ENCODE assay signal across 8 mouse cellular contexts in the genomic region with DNA sequence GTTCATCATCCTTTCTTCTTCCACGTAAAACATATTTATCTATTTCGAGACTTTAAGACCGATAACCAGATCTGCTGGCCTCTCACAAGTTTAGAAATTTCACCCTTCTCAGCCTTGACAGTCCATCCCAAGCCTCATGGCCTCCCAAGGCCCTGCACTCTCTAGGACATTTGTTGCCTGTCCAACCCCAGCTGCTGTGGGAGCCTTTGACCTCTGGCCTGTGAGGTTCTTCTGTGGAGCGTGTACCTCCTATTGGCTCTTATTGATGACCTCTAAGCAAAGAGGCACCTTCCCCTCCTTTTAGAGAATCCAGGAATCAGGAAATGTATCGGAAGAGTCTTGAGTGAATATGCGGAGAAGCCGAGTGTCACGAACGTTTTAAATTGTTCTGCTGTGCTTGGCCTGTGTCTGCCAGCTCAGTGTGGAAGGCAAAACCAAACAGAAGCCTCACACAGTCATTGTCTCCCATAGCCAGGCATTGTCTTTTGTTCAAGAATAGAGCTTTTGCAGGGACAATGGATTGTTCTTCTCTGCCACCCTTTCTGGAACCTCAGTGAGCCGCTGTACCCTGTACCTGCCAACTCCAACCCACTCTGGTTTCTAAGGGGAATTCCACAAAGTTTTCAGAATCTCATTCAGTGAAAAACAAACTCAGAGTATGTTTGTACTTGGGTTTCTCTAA.
A peak's percentile ranks its signal among the peaks of the same experiment; 100 is the strongest.
DNase-seq lines count a peak whose midpoint lies in the region; ATAC-seq lines count a peak whose summit lies in the region.
"Had no signal": no experiment of that assay in that cellular context is flagged by ENCODE, and none has a peak within 500 bp of the region (broad histone marks: within the 10 kb centered on the region; RNA-seq: fewer than 3 reads in every experiment).

No protein-coding gene starts in this region.

- H3K4me2 ChIP-seq in hindbrain, embryonic 14.5 days (replicated peaks), result no peak overlapping the region
- no peak overlapping the region for H3K4me2 ChIP-seq in hindbrain, embryonic 13.5 days
- H3K4me2 ChIP-seq in midbrain, embryonic 16.5 days (ENCODE audit: low read length), result no peak overlapping the region
- no peak overlapping the region for H3K4me2 ChIP-seq in midbrain, embryonic 14.5 days (ENCODE audit: low read length)
- H3K4me2 ChIP-seq in forebrain, embryonic 15.5 days (replicated peaks), result no peak overlapping the region
- H3K4me2 ChIP-seq in stomach, embryonic 16.5 days (ENCODE audit: low read depth, low read length), result no peak overlapping the region
- H3K4me2 ChIP-seq: liver, embryonic 15.5 days had no signal

- ATAC-seq in hindbrain, embryonic 14.5 days (ENCODE audit: low FRiP score), result no peak
- ATAC-seq in hindbrain, embryonic 13.5 days (ENCODE audit: low FRiP score), result no peak
- ATAC-seq in midbrain, embryonic 16.5 days, result no peak
- no peak for ATAC-seq in midbrain, embryonic 14.5 days (ENCODE audit: low FRiP score, low TSS enrichment)
- ATAC-seq in forebrain, embryonic 15.5 days (replicated peaks), result 0 out of 2 replicates have a peak, but pooled peaks have one; percentile 32
- ATAC-seq in stomach, embryonic 16.5 days (ENCODE audit: insufficient read depth, low FRiP score), result peak; percentile 30; the same call in 1 of the 2 replicates

- H3K27me3 ChIP-seq in hindbrain, embryonic 14.5 days (ENCODE audit: control insufficient read depth, insufficient read depth, low read length), result no peaks in the 10 kb centered on the region
- H3K27me3 ChIP-seq in hindbrain, embryonic 13.5 days, result no peaks in the 10 kb centered on the region
- no peaks in the 10 kb centered on the region for H3K27me3 ChIP-seq in midbrain, embryonic 16.5 days (ENCODE audit: control insufficient read depth, insufficient read depth, low read depth, low read length)
- no peaks in the 10 kb centered on the region for H3K27me3 ChIP-seq in midbrain, embryonic 14.5 days (ENCODE audit: control insufficient read depth, insufficient read depth, low read length)
- no peaks in the 10 kb centered on the region for H3K27me3 ChIP-seq in forebrain, embryonic 15.5 days
- no peaks in the 10 kb centered on the region for H3K27me3 ChIP-seq in stomach, embryonic 16.5 days (ENCODE audit: control insufficient read depth, insufficient read depth, low read length)
- H3K27me3 ChIP-seq: liver, embryonic 15.5 days had no signal

- H3K9me3 ChIP-seq in hindbrain, embryonic 14.5 days (ENCODE audit: control insufficient read depth, low read length), result no peaks in the 10 kb centered on the region
- H3K9me3 ChIP-seq in hindbrain, embryonic 13.5 days, result no peaks in the 10 kb centered on the region
- no peaks in the 10 kb centered on the region for H3K9me3 ChIP-seq in midbrain, embryonic 16.5 days (replicated peaks; ENCODE audit: control insufficient read depth, low read length, poor library complexity, severe bottlenecking)
- no peaks in the 10 kb centered on the region for H3K9me3 ChIP-seq in midbrain, embryonic 14.5 days (ENCODE audit: control insufficient read depth, low read length)
- H3K9me3 ChIP-seq in forebrain, embryonic 15.5 days, result no peaks in the 10 kb centered on the region
- H3K9me3 ChIP-seq in stomach, embryonic 16.5 days (replicated peaks; ENCODE audit: control insufficient read depth, low read length), result no peaks in the 10 kb centered on the region
- H3K9me3 ChIP-seq: liver, embryonic 15.5 days had no signal

- H3K4me1 ChIP-seq in hindbrain, embryonic 14.5 days (replicated peaks; ENCODE audit: control insufficient read depth, insufficient read depth, low read length), result peaks cover 4% of the 10 kb centered on the region; the same call in 1 of the 2 replicates
- H3K4me1 ChIP-seq in hindbrain, embryonic 13.5 days (replicated peaks), result peaks cover 15% of the 10 kb centered on the region; the same call in 1 of the 2 replicates
- peaks cover 6% of the 10 kb centered on the region; the same call in 1 of the 2 replicates for H3K4me1 ChIP-seq in midbrain, embryonic 16.5 days (ENCODE audit: control insufficient read depth, insufficient read depth, low read length)
- H3K4me1 ChIP-seq in midbrain, embryonic 14.5 days (ENCODE audit: control insufficient read depth, insufficient read depth, low read length), result peaks cover 8% of the 10 kb centered on the region; the same call in 1 of the 2 replicates
- H3K4me1 ChIP-seq in forebrain, embryonic 15.5 days, result peaks cover 22% of the 10 kb centered on the region
- H3K4me1 ChIP-seq in stomach, embryonic 16.5 days (ENCODE audit: control insufficient read depth, insufficient read depth, low read length), result peaks cover 17% of the 10 kb centered on the region

- no peak overlapping the region for H3K4me3 ChIP-seq in hindbrain, embryonic 14.5 days (replicated peaks; ENCODE audit: low read length)
- H3K4me3 ChIP-seq in hindbrain, embryonic 13.5 days, result no peak overlapping the region
- no peak overlapping the region for H3K4me3 ChIP-seq in midbrain, embryonic 16.5 days (ENCODE audit: low read depth, low read length)
- no peak overlapping the region for H3K4me3 ChIP-seq in midbrain, embryonic 14.5 days (replicated peaks; ENCODE audit: low read depth, low read length)
- H3K4me3 ChIP-seq in forebrain, embryonic 15.5 days, result no peak overlapping the region
- no peak overlapping the region for H3K4me3 ChIP-seq in stomach, embryonic 16.5 days (replicated peaks; ENCODE audit: low read length)
- H3K4me3 ChIP-seq: liver, embryonic 15.5 days had no signal

- DNase-seq in hindbrain, embryonic 14.5 days (ENCODE audit: low spot score), result no peak
- DNase-seq in midbrain, embryonic 14.5 days, result no peak
- no peak for DNase-seq in adrenal gland, postnatal 25 days

- H3K36me3 ChIP-seq in hindbrain, embryonic 14.5 days (replicated peaks; ENCODE audit: control insufficient read depth, insufficient read depth), result no peaks in the 10 kb centered on the region
- no peaks in the 10 kb centered on the region for H3K36me3 ChIP-seq in hindbrain, embryonic 13.5 days
- no peaks in the 10 kb centered on the region for H3K36me3 ChIP-seq in midbrain, embryonic 16.5 days (ENCODE audit: control insufficient read depth, insufficient read depth, low read length)
- H3K36me3 ChIP-seq in midbrain, embryonic 14.5 days (ENCODE audit: control insufficient read depth, insufficient read depth, low read length), result no peaks in the 10 kb centered on the region
- no peaks in the 10 kb centered on the region for H3K36me3 ChIP-seq in forebrain, embryonic 15.5 days
- H3K36me3 ChIP-seq in stomach, embryonic 16.5 days (ENCODE audit: control insufficient read depth, insufficient read depth, low read length), result no peaks in the 10 kb centered on the region
- H3K36me3 ChIP-seq: liver, embryonic 15.5 days had no signal

- WGBS in hindbrain, embryonic 14.5 days, result 59% methylated on average over 10 of the region's 10 CpGs
- WGBS in hindbrain, embryonic 13.5 days, result 48% methylated on average over 10 of the region's 10 CpGs
- 74% methylated on average over 10 of the region's 10 CpGs for WGBS in midbrain, embryonic 16.5 days
- 75% methylated on average over 10 of the region's 10 CpGs for WGBS in midbrain, embryonic 14.5 days
- 79% methylated on average over 10 of the region's 10 CpGs for WGBS in forebrain, embryonic 15.5 days
- WGBS in stomach, embryonic 16.5 days, result 57% methylated on average over 10 of the region's 10 CpGs

- no peak overlapping the region for H3K9ac ChIP-seq in hindbrain, embryonic 14.5 days
- no peak overlapping the region for H3K9ac ChIP-seq in hindbrain, embryonic 13.5 days
- no peak overlapping the region for H3K9ac ChIP-seq in midbrain, embryonic 16.5 days (ENCODE audit: low read depth, low read length)
- no peak overlapping the region for H3K9ac ChIP-seq in midbrain, embryonic 14.5 days (replicated peaks; ENCODE audit: low read length)
- H3K9ac ChIP-seq in forebrain, embryonic 15.5 days (replicated peaks), result no peak overlapping the region
- peak overlapping the region; percentile 43 for H3K9ac ChIP-seq in stomach, embryonic 16.5 days (ENCODE audit: low read length)
- H3K9ac ChIP-seq: liver, embryonic 15.5 days had no signal

- peak overlapping the region; percentile 59 for H3K27ac ChIP-seq in hindbrain, embryonic 14.5 days
- H3K27ac ChIP-seq in hindbrain, embryonic 13.5 days, result no peak overlapping the region
- H3K27ac ChIP-seq in midbrain, embryonic 16.5 days (ENCODE audit: low read length), result peak overlapping the region; percentile 74; the same call in 1 of the 2 replicates
- no peak overlapping the region; the same call in 1 of the 2 replicates for H3K27ac ChIP-seq in midbrain, embryonic 14.5 days (replicated peaks; ENCODE audit: low read depth, low read length)
- peak overlapping the region; percentile 92 for H3K27ac ChIP-seq in forebrain, embryonic 15.5 days (replicated peaks)
- peak overlapping the region; percentile 94 for H3K27ac ChIP-seq in stomach, embryonic 16.5 days (ENCODE audit: low read length)
- H3K27ac ChIP-seq: liver, embryonic 15.5 days had no signal

Comparison
In these comparisons a context has a peak if more than half of its experiments do, and no peak if none do; other contexts are left out.
1. H3K27ac ChIP-seq: peak in hindbrain, embryonic 14.5 days (single experiment), midbrain, embryonic 16.5 days (single experiment), forebrain, embryonic 15.5 days (single experiment) and stomach, embryonic 16.5 days (single experiment); none in hindbrain, embryonic 13.5 days (single experiment) and midbrain, embryonic 14.5 days (single experiment).
2. ATAC-seq: peak in forebrain, embryonic 15.5 days (single experiment) and stomach, embryonic 16.5 days (single experiment); none in hindbrain, embryonic 14.5 days (single experiment), hindbrain, embryonic 13.5 days (single experiment), midbrain, embryonic 16.5 days (single experiment) and midbrain, embryonic 14.5 days (single experiment).